Mouse (Mus musculus): Measurements from ENCODE around the gene Nr2f1.
A peak's percentile ranks its signal among the peaks of the same experiment; 100 is the strongest.

Nr2f1 gene

DNA sequence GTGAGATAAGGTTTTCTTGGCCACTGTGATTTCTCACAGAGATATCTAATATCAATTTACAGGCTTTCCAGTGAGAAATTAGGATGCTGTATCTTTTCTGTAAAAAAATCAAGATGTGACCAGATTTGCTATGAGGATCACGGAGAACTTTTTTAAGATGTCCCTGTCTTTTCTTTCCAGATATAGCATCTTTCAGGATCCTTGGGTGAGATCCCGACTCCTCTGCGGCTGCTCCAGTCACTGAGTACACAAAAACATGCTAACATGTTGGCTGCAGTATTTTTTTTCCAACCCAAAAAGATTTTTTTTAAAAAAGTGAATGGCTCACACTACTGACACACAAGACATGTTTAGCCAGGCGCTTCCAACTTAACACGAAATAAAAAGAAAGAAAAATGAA, 20.8 kb downstream of the Nr2f1 start:
- DNase-seq, result no peak

DNA sequence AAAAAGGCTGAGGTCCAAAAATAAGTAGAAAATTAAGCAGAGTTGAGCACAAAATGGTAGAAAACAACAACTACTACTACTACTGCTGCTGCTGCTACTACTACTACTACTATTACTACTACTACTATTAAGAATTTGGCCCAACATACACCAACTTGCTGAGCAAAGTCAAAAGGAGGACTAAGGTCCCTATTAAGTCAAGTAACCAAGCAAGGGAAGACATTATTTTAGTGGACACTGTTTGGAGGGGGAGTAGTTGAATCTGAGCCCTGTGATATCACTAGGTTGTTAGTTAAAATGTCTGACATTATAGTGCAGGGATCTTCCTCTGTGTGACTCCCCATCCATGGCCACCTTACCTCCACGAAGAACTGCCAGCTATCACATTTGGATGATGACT, 21.5 kb downstream of the Nr2f1 start:
- DNase-seq, result no peak

DNA sequence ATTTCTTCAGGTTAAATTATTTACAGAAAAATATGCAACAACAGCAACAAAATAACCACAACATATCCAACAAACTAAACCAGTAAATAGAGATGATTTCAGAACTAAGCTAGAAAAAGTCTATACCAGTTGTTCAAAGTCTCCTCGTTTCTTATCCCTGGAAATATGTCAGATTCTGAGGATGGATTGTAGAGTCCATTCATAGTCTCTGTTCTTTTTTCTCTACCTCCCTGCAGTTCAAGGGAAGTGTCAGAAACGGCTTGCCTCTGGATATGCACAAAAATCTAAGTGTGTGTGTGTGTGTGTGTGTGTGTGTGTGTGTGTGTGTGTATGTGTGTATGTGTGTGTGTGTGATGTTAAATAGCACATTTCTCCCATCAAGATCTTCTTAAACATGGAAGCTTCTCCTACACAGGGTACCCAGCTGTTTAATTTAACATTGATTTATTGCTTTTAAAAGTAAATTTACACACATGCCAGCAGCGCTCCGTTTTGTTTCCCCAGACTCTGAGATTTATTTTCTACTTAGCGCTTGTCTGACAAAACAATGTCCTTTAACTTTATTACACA, 22.1 kb downstream of the Nr2f1 start:
- no peak for DNase-seq

DNA sequence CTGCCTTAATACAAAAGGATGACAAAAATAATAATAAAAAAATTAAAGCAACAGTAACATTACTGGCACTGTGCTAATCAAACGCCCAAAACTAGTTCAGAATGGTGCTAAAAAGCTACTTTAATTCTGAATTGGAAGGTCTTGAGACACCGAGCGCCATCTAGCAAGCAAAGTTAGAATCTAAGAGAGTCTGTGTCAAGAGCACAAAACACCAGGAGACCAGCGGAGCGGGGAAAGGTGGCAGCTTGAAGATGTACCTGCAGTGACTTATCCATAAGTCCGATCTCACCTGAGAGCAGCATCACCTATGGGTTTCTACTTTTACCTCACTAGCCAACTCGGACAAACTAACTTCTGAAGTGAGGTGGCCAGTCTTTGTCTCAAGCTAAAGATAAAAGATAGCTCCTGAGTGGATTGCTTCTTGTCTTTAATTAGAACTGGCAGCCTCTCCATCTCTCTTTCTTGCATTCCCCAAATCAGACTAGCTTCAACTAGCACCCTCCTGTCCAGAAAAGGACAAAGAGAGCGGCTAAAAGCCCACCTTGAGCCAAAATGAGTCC, 23.7 kb downstream of the Nr2f1 start:
- no peak for DNase-seq

DNA sequence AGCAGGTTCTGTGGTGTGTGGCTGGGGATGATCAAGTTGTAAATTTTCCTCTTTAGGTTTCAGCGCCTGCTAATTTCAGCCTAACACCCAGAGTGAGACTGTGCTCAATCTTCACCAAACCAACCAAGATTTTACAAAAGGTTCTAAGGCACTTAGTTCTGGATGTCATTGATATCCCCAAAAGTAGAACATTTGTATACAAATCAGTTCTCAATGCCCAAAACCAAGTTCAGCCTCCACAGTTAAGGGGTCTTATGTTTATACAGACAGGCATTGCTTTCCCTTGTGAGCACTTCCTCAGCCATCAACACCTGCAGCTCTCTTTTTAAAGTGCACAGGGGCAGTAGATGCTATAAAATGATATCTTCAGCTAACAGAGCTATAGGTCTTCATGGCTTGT, 24.7 kb downstream of the Nr2f1 start:
- no peak for DNase-seq

- no peak for DNase-seq
Measured at GRCm38 (mm10) chr13:78174191-78174590, 25.4 kb downstream of the Nr2f1 start.

DNA sequence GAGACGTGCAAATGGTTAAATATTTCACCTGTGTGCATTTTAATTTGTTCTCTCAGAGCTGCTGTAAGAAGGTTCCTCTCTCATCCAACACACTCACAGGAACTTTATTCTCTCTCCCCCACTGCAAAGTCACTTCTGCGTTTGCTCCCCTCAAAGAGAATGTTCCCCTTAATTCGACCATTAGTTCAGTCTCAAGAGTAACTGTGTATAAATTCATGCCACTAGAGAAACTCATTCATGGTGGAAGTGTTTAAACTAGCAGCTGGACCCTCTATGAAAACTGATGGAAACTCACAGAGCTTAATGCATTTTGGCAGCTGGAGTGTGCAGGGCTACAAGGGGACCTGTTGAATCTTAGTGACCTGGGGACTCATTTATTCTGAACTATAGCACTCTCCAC, 26.7 kb downstream of the Nr2f1 start:
- DNase-seq, result no peak

DNA sequence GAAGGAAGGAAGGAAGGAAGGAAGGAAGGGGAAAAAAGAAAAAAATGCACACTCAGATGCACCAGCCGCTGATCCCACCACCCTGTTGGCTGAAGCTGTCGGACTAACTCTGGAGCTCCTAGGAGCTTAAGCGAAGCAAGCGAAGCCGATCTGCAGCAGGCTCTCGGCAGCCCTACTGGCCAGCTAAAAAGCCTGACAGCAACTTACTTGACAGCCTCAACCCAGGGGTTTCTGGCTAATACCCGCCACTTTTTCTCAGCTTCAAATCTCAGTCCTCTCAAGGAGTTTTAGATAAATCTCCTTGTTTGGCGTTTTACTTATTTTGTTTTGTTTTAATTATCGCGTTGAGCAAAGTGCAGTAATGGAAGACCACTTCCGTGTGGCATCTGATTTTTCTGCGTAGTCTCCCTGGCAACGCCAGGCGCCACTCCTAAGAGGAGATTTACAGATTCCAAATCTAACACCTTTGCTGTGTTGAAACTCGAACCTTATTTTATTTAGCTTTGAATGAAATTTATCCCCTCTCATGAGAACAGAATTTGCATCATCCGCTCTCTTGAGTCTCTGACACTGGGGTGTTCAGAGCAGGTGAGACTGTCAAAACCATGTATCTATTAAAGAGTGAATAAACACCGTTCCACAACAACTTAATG, 27.4 kb downstream of the Nr2f1 start:
- DNase-seq, result no peak

- no peak for DNase-seq
Measured at GRCm38 (mm10) chr13:78171320-78171719, 28.2 kb downstream of the Nr2f1 start.

GRCm38 (mm10) chr13:78168166-78168565, 31.4 kb downstream of the Nr2f1 start:
- no peak for DNase-seq

GRCm38 (mm10) chr13:78164941-78165340, 34.6 kb downstream of the Nr2f1 start:
- DNase-seq, result no peak

- DNase-seq, result peak in 1 of 2 experiments; percentile 32
Measured at GRCm38 (mm10) chr13:78163087-78163958, 36.2 kb downstream of the Nr2f1 start.

DNA sequence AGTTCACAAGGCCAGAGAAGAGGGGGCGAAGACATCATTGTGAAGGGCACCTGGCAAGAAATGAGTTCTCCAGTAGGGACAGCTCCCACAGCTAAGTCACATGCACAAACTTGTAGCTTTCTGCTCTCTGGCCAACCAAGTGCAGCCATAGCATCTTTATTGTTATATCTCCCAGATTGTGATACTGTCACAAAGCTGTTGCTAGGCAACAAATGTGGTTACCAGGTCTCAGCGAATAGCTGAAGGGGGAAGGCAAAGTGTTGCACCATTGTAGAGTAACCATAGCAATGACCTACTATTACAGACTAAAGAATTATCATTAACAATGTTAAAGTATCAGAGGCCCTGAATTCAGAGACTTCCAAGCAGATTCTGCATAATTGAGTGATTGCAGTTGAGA, 37.4 kb downstream of the Nr2f1 start:
- no peak for DNase-seq

DNA sequence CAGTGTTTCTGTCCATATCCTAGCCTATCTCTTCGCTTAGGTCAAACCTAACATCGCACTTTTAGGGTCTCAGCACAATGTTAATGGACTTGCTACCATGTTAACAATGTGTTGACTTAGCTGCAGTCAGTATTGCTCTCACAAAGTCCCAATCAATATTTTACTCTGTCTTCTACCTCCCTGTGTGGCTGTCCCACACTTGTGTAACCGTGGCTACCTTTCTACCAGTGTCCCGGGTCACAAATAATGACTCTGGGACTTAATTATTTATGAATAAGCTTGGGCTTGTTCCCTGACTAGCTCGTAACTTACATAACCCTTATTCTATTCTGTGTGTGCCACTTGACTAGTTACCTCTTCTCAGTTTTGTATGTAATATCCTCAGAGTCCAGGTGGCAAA, 42.1 kb downstream of the Nr2f1 start:
- no peak for DNase-seq

Measured in spleen, adult 18-20 months (tissue).